Mouse (Mus musculus): ENCODE results near the gene Ccndbp1. TPM values are rescaled to one million over a fixed set of nuclear protein-coding genes. Genes with fewer than 3 reads are reported as not detected.
"Not testable (repeated sequence)": the region's sequence is repeated elsewhere in the genome, so short reads cannot be mapped to it uniquely, and the experiment has no call there.

The Ccndbp1 gene
- polyA plus RNA-seq, 1 experiment from 2014 or later: 59.1 TPM

- Histone ChIP-seq H3K36me3 (no peaks in the 10 kb centered on the region), H3K4me3 (peak within 1 kb of the TSS; percentile 74), H3K9me3 (replicated peaks) (no peaks in the 10 kb centered on the region), H3K4me1 (no peaks in the 10 kb centered on the region), H3K9ac (peak within 1 kb of the TSS; percentile 85), H3K27me3 (peaks cover 6% of the 10 kb centered on the region; the same call in 1 of the 2 replicates), H3K27ac (peak within 1 kb of the TSS; percentile 87), H3K4me2 (replicated peaks) (peak within 1 kb of the TSS; percentile 89)
- peak; percentile 80 for ATAC-seq (ENCODE audit: low FRiP score)
- 1% methylated on average over 67 of the region's 71 CpGs for WGBS
These were observed 30.9 kb upstream of the Ccndbp1 start, which contains the start of gene Tmem62 for GRCm38 (mm10) chr2:120976990-120977925. Tmem62 (plus strand) TSS chr2:120977017.

- peak overlapping the region; percentile 85; the same call in 1 of the 2 replicates for H3K9ac ChIP-seq
- H3K27me3 ChIP-seq: peaks cover 3% of the 10 kb centered on the region; the same call in 1 of the 2 replicates
- no peaks in the 10 kb centered on the region for H3K4me1 ChIP-seq
- 84% methylated on average over 8 of the region's 8 CpGs for WGBS
- H3K4me3 ChIP-seq: peak overlapping the region; percentile 74
- no peaks in the 10 kb centered on the region for H3K9me3 ChIP-seq (replicated peaks)
- no peaks in the 10 kb centered on the region for H3K36me3 ChIP-seq
- H3K4me2 ChIP-seq (replicated peaks): peak overlapping the region; percentile 89
- no peak for ATAC-seq (ENCODE audit: low FRiP score)
- no peak overlapping the region for H3K27ac ChIP-seq
These were observed 30.1 kb upstream of the Ccndbp1 start for GRCm38 (mm10) chr2:120977926-120978692.

GRCm38 (mm10) chr2:120978693-120979037 is 29.5 kb upstream of the Ccndbp1 start:
- H3K9me3 ChIP-seq (replicated peaks): no peaks in the 10 kb centered on the region
- no peak for ATAC-seq (ENCODE audit: low FRiP score)
- no peaks in the 10 kb centered on the region for H3K36me3 ChIP-seq
- 52% methylated on average over 2 of the region's 2 CpGs for WGBS
- H3K27ac ChIP-seq: no peak overlapping the region
- H3K27me3 ChIP-seq: no peaks in the 10 kb centered on the region
- H3K4me2 ChIP-seq (replicated peaks): no peak overlapping the region
- no peaks in the 10 kb centered on the region for H3K4me1 ChIP-seq
- H3K4me3 ChIP-seq: no peak overlapping the region
- no peak overlapping the region for H3K9ac ChIP-seq

GRCm38 (mm10) chr2:120979819-120980218 is 28.4 kb upstream of the Ccndbp1 start:
- WGBS: 87% methylated on average over 1 of the region's 1 CpGs
- H3K27ac ChIP-seq: no peak overlapping the region
- H3K9me3 ChIP-seq (replicated peaks): no peaks in the 10 kb centered on the region
- ATAC-seq (ENCODE audit: low FRiP score): no peak
- no peak overlapping the region for H3K4me3 ChIP-seq
- no peaks in the 10 kb centered on the region for H3K4me1 ChIP-seq
- H3K4me2 ChIP-seq (replicated peaks): no peak overlapping the region
- no peaks in the 10 kb centered on the region for H3K27me3 ChIP-seq
- H3K9ac ChIP-seq: no peak overlapping the region
- no peaks in the 10 kb centered on the region for H3K36me3 ChIP-seq

- Histone ChIP-seq H3K36me3 (no peaks in the 10 kb centered on the region), H3K27ac (no peak overlapping the region), H3K27me3 (no peaks in the 10 kb centered on the region), H3K4me3 (no peak overlapping the region), H3K9me3 (replicated peaks) (no peaks in the 10 kb centered on the region), H3K9ac (no peak overlapping the region), H3K4me1 (no peaks in the 10 kb centered on the region), H3K4me2 (replicated peaks) (no peak overlapping the region)
- WGBS: 67% methylated on average over 2 of the region's 2 CpGs
- no peak for ATAC-seq (ENCODE audit: low FRiP score)
These were observed 27.3 kb upstream of the Ccndbp1 start for GRCm38 (mm10) chr2:120980861-120981260.

- Histone ChIP-seq H3K27ac (no peak overlapping the region), H3K36me3 (no peaks in the 10 kb centered on the region), H3K4me1 (no peaks in the 10 kb centered on the region), H3K4me3 (no peak overlapping the region), H3K27me3 (no peaks in the 10 kb centered on the region), H3K9me3 (replicated peaks) (no peaks in the 10 kb centered on the region), H3K4me2 (replicated peaks) (no peak overlapping the region), H3K9ac (no peak overlapping the region)
- ATAC-seq (ENCODE audit: low FRiP score): no peak
- WGBS: 8% methylated on average over 2 of the region's 2 CpGs
These were observed 24.6 kb upstream of the Ccndbp1 start for GRCm38 (mm10) chr2:120983611-120984010.

GRCm38 (mm10) chr2:120985241-120985640 is 23.0 kb upstream of the Ccndbp1 start:
- Histone ChIP-seq H3K4me2 (replicated peaks) (no peak overlapping the region), H3K27me3 (no peaks in the 10 kb centered on the region), H3K9ac (no peak overlapping the region), H3K9me3 (replicated peaks) (no peaks in the 10 kb centered on the region), H3K4me1 (no peaks in the 10 kb centered on the region), H3K27ac (no peak overlapping the region), H3K4me3 (no peak overlapping the region), H3K36me3 (no peaks in the 10 kb centered on the region)
- 93% methylated on average over 1 of the region's 1 CpGs for WGBS
- ATAC-seq (ENCODE audit: low FRiP score): no peak

GRCm38 (mm10) chr2:120991196-120991595 is 17.0 kb upstream of the Ccndbp1 start:
- WGBS: 72% methylated on average over 4 of the region's 4 CpGs
- ATAC-seq (ENCODE audit: low FRiP score): no peak
- Histone ChIP-seq H3K4me1 (no peaks in the 10 kb centered on the region), H3K36me3 (no peaks in the 10 kb centered on the region), H3K9me3 (replicated peaks) (no peaks in the 10 kb centered on the region), H3K9ac (no peak overlapping the region), H3K4me3 (no peak overlapping the region), H3K4me2 (replicated peaks) (no peak overlapping the region), H3K27me3 (no peaks in the 10 kb centered on the region), H3K27ac (no peak overlapping the region)

- H3K4me2 ChIP-seq (replicated peaks); ATAC-seq (ENCODE audit: low FRiP score); H3K9me3 ChIP-seq (replicated peaks); H3K27me3 ChIP-seq; H3K9ac ChIP-seq; H3K27ac ChIP-seq; H3K36me3 ChIP-seq; H3K4me1 ChIP-seq; H3K4me3 ChIP-seq: not testable (repeated sequence)
- WGBS: 93% methylated on average over 1 of the region's 1 CpGs
These were observed 11.6 kb upstream of the Ccndbp1 start for GRCm38 (mm10) chr2:120996607-120997006.

GRCm38 (mm10) chr2:120998863-120999262 is 9.3 kb upstream of the Ccndbp1 start:
- Histone ChIP-seq H3K9me3 (replicated peaks) (no peaks in the 10 kb centered on the region), H3K36me3 (no peaks in the 10 kb centered on the region), H3K4me3 (no peak overlapping the region), H3K4me1 (no peaks in the 10 kb centered on the region), H3K4me2 (replicated peaks) (no peak overlapping the region), H3K27me3 (no peaks in the 10 kb centered on the region), H3K9ac (no peak overlapping the region), H3K27ac (no peak overlapping the region)
- 88% methylated on average over 8 of the region's 8 CpGs for WGBS
- ATAC-seq (ENCODE audit: low FRiP score): no peak

GRCm38 (mm10) chr2:121003586-121003985 is 4.6 kb upstream of the Ccndbp1 start:
- Histone ChIP-seq H3K36me3 (no peaks in the 10 kb centered on the region), H3K9me3 (replicated peaks) (no peaks in the 10 kb centered on the region), H3K27ac (no peak overlapping the region), H3K9ac (no peak overlapping the region), H3K4me2 (replicated peaks) (no peak overlapping the region), H3K27me3 (no peaks in the 10 kb centered on the region), H3K4me1 (no peaks in the 10 kb centered on the region), H3K4me3 (no peak overlapping the region)
- no peak for ATAC-seq (ENCODE audit: low FRiP score)
- WGBS: 65% methylated on average over 2 of the region's 2 CpGs

GRCm38 (mm10) chr2:121004018-121004811 is 4.0 kb upstream of the Ccndbp1 start:
- peaks cover 5% of the 10 kb centered on the region for H3K4me1 ChIP-seq
- no peak overlapping the region for H3K4me2 ChIP-seq (replicated peaks)
- no peak overlapping the region for H3K4me3 ChIP-seq
- no peaks in the 10 kb centered on the region for H3K9me3 ChIP-seq (replicated peaks)
- no peak for ATAC-seq (ENCODE audit: low FRiP score)
- H3K9ac ChIP-seq: no peak overlapping the region
- H3K27ac ChIP-seq: no peak overlapping the region
- no peaks in the 10 kb centered on the region for H3K36me3 ChIP-seq
- 84% methylated on average over 7 of the region's 7 CpGs for WGBS
- no peaks in the 10 kb centered on the region for H3K27me3 ChIP-seq

Data from hindbrain, embryonic 12.5 days (tissue).